Mouse (Mus musculus): ENCODE measurements around the gene Olfr366.
"Not testable (repeated sequence)": the region's sequence is repeated elsewhere in the genome, so short reads cannot be mapped to it uniquely, and the experiment has no call there.

Olfr366 gene

DNA sequence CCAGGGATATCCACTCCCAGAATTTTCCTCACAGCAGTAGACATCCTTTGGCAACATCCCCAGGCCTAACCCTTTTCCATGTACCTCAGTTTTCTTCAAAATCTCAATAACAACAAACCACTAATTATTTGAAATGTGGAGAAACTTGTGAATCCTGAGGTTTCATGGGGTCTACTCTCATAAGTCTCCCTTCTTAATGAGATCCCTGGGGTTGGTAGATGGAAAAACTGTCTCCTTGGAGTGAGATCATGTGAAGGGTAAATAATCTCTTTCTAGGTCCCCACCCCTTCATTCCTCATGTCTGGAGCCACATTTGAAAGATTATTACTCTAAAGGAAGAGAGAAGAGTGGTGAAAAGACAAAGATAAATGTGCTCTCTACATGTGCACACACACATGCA lies at the start of gene Olfr366:
Gene Olfr366, plus strand, starts transcription at position 301 of the 400 bp plus-strand sequence.
- DNase-seq (ENCODE audit: low read depth), result no peak

DNA sequence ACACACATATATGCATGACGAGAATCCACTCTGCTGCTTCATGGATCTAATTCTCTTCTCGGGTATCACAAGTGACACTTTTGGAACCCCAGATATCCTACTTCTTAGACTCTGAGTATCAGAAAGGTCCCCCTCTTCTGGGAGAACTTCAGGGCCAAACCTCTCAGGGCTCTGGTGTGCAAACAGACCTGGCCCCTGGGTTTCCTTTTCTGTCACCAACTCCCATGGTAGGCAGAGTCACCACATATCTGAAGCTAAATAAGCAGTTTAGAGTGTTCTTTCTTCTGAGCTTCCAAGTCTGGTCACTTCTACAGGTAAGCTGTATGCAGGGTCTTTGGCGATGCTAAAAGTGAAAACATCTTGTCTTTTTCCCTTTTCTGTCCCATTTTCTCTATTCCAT lies 23.5 kb upstream of the Olfr366 start, which contains the start of gene Olfr365:
Gene Olfr365, plus strand, starts transcription at position 301 of the 400 bp plus-strand sequence.
- no peak for DNase-seq (ENCODE audit: low read depth)

DNA sequence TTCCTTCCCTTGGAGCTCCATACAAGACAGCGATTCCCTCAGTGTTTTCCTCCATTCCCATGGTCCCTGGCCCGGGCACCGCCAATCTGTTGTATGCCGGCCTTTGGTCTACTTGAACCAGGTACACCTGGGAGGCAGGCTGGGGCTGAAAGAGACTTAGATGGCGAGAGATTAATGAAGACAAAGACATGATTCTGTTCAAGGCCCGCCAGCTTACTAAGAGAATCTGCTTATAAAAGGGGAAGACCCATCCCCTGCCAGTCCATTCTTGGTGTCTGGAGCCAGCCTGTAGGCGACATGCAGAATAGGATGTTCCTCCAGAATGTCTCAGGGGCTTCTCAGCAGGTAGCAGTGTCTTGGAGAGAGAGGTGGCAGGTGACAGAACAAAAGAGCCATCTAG lies 50.4 kb downstream of the Olfr366 start:
- DNase-seq (ENCODE audit: low read depth), result not testable (repeated sequence)
